Mouse (Mus musculus): Measurements from ENCODE around the gene Cdk5rap3. TPM values are rescaled to one million over a fixed set of nuclear protein-coding genes. Genes with fewer than 3 reads are reported as not detected.

Gene Cdk5rap3
- total RNA-seq, 2 experiments from 2014 or later, result 31.9 to 54.6 TPM

- no peak for ATAC-seq (replicated peaks; ENCODE audit: low FRiP score, low TSS enrichment, poor library complexity, severe bottlenecking)
Measured at GRCm38 (mm10) chr11:96902639-96903635, 13.4 kb downstream of the Cdk5rap3 start.

DNA sequence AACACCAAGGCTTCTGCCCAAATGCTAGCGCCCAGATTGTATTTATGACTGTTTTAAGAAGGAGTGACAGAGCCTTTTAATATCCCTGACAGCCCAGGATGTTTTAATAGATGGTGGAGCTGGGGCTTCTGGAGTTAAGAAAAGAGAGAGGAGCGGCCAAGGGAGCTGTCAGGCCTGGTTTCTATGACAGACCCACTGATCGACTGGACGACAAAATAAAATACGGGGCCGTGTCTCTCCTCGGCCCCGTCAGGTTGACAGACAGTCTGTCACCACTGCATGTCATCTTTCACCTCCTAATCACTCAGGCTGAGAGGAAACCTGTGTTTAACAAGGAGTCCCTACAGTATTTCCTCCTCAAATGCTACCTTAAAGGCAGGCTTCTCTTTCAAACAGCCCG is 15.0 kb downstream of the Cdk5rap3 start:
- no peak for ATAC-seq (replicated peaks; ENCODE audit: low FRiP score, low TSS enrichment, poor library complexity, severe bottlenecking)

- no peak for ATAC-seq (replicated peaks; ENCODE audit: low FRiP score, low TSS enrichment, poor library complexity, severe bottlenecking)
Measured at GRCm38 (mm10) chr11:96899449-96900306, 16.6 kb downstream of the Cdk5rap3 start.

DNA sequence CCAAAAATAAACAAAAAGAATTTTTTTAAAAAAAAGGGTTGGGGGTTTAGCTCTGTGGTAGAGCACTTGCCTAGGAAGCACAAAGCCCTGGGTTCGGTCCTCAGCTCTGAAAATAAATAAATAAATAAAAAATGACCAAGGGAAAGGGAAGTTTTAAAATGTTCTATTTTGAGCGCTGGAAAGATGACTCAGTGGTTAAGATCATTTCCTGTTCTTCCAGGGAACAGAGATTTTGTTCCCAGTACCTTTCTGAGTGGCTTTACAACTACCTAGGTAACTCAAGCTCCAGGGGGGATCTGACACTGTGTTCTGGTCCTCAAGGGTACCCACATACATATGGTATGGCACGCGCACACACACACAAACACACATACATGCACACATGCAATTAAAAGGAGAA is 20.4 kb downstream of the Cdk5rap3 start:
- no peak for ATAC-seq (replicated peaks; ENCODE audit: low FRiP score, low TSS enrichment, poor library complexity, severe bottlenecking)

- ATAC-seq (replicated peaks; ENCODE audit: low FRiP score, low TSS enrichment, poor library complexity, severe bottlenecking), result 0 out of 2 replicates have a peak, but pooled peaks have one; percentile 22
Measured at GRCm38 (mm10) chr11:96893203-96893842, 23.0 kb downstream of the Cdk5rap3 start.

DNA sequence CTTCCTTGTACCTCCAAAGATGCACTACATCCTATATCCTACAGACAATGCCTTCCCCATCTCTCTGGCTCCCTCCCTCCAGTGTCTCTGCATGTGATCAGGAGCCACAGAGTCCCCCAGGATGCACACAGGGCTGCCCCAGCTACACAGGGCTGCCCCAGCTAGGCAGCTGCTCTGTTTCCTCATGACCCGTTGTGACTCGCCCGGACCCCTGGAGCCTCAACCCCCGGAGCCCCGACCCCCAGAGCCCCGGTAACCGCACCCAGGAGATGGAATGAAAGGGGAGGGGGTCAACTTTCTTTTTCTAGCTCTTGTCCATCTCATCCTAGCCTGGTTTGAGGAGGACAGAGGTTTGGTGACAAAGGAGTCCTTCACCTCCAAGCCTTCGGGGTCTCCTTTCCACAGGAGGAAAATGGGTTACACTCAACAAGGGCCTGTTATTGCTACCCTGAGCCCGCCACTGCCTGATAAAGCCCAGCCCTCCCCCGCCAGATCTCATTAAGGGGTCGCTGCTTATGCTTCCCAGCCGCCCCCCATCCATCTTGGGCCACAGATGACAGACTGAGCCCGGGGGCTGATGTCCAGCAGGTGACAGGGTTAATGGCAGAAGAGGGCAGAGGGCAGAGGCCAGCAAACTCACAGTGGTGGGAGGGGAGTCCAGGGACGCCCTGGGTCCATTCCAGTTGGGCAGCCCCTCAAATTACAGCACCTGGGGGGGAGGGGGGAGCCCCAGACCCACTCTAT is 24.3 kb downstream of the Cdk5rap3 start:
- ATAC-seq (replicated peaks; ENCODE audit: low FRiP score, low TSS enrichment, poor library complexity, severe bottlenecking), result no peak

DNA sequence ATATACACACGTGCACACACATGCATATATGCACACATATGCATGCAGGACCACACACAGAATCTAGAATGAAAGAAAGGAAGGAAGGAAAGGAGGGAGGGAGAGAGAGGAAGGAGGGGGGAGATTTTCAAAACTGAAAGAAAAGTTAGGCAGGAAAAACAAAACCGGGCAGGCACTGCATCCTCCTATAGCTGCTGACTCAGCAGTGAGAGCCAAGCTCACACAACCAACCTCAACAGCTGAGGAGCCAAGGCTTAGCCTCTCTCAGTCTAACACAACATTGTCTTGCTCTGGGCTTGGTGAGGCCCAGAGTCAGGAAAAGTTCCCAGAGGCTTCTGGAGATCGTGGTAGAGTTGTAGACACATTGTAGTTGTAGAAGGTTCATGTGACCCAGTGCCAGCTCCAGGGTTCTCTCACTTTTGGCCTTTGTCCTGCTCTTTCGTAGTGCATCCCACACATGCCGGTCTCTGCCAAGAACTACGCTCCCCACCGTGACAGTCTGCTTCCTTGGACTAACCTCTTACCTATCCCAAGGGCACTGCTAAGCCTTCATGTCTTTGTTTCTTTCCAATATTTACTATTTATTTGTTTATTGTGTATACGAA is 29.3 kb downstream of the Cdk5rap3 start:
- no peak for ATAC-seq (replicated peaks; ENCODE audit: low FRiP score, low TSS enrichment, poor library complexity, severe bottlenecking)

DNA sequence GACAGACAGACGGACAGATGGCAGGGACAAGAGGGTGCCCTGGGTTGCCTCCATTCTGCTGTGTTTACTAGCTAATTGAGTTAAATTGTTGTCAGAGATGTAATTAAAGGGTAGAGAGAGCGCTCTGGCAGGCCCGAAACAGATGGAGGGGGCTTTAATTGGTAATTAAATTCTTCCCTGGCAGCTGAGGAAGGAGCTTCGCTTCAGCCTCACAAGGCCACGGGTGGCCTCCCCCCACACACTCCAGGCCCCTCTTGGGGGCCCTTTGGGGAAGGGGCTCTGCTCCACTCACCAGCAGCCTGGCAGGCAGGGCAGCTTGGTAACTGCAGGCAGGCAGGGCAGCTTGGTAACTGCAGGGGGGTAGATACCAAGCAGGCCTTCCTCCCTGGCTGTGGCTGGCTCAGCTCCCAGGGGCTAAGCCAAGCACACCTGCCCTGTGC is 30.4 kb downstream of the Cdk5rap3 start:
- ATAC-seq (replicated peaks; ENCODE audit: low FRiP score, low TSS enrichment, poor library complexity, severe bottlenecking), result no peak

DNA sequence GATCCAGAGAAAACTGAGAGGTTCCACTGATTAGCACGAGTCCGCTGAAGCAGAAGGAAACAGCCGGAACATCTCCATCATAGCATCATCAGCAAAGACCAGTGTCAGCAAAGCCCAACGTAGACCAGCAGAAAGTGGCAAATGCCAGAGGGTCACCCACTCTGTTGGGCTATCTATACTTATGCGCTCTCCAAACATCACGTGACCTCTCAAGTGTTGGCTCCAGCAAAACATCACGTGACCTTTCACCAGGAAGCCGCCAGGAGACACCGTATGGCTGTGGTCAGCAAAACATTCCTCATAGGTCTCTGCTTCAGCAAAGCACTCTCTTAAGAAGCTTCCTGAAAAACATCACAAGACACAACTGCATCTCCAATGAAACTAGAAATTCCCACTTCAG is 36.0 kb downstream of the Cdk5rap3 start:
- no peak for ATAC-seq (replicated peaks; ENCODE audit: low FRiP score, low TSS enrichment, poor library complexity, severe bottlenecking)

DNA sequence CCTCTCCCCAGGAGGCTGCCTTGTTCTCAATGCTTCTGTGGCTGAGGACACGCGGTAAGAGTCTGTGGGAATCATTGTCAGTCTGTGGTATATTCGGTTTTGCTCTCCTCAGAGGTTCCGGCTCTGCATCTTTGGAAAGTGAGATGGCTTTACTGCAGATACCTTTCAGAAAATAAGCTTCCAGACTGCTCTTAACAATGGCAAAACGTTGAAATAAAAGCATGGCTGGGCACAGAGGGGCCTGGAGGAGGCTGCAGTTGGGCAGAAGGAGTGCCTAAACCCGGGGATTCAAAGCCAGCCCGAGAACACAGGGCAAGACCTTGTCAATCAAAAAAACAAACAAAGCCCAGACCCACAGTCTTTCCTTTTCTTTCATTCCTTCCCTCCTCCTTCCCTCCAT is 36.9 kb downstream of the Cdk5rap3 start:
- ATAC-seq (replicated peaks; ENCODE audit: low FRiP score, low TSS enrichment, poor library complexity, severe bottlenecking), result no peak

DNA sequence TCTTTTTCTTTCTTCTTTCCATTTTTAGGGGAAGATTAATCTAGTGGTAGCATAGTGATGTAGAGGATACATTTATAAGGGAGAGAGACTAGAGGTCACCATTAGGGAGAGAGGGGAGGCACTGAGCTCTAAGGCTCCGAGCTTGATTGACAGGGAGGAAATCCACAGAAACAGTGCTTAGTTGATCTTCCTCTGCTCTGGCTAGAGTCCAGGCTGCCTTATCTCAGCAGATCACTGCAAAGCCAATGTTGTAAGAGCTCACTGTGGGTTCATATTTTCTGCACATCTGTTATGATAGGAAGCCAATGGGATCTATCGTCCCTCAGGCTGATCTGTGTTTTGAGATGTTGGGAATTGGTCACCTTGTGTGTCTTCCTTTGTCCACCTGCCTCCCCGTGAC is 37.6 kb downstream of the Cdk5rap3 start:
- peak; percentile 56; the same call in 1 of the 2 replicates for ATAC-seq (replicated peaks; ENCODE audit: low FRiP score, low TSS enrichment, poor library complexity, severe bottlenecking)

DNA sequence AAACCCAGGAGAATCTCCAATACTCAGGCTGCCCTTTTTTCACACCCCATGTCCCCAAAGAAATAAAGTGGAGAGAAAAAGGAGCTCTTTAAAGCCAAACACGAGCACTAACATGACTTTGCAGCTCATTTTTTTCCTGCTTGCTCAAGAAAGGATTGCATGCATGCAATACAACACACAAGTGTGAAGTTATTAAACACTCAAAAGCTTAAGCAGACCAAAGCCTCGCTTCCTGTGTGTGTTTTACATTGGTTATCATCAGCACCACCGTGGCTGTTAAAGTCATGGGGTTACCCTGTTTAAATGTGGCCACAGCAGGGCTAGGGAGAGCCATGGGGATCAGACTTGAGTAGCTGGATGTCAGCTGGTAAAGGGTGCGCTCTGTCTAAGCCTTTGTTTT is 39.2 kb downstream of the Cdk5rap3 start:
- no peak for ATAC-seq (replicated peaks; ENCODE audit: low FRiP score, low TSS enrichment, poor library complexity, severe bottlenecking)

DNA sequence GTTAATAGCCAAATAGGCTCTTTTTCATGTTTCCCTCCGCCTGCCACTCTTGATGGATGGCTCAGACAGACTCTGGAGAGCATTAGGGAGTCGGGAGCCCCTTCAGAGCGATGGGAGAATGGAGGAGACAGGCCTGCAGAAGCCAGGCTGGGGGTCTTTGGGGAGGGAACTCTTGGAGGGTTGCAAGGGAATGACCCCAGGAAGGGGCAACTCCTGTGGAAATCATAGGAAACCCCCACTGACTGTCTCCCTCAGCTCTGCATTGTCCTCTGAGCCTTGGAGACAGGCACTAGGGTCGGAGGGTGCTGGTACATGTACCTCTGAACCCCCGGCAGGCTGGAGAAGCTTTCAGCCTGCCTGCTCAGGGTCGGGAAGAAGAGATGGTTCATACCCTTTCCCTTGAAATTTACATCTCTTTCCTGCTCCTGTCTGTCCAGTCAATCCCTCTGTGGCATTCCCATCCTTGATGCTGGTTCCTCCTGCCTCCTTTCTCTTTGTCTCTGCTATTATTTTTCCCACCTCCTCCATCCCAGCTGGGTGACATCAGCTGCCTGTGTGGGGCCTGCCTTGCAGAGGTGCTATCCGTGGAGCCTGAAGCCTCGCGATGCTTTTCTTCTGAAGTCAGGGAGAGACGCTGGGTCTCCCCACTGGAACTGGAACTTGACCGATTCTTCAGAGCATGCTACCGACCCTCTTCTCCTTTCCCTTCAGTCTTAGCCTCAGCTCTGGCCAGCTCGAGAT is 39.8 kb downstream of the Cdk5rap3 start:
- ATAC-seq (replicated peaks; ENCODE audit: low FRiP score, low TSS enrichment, poor library complexity, severe bottlenecking), result no peak

DNA sequence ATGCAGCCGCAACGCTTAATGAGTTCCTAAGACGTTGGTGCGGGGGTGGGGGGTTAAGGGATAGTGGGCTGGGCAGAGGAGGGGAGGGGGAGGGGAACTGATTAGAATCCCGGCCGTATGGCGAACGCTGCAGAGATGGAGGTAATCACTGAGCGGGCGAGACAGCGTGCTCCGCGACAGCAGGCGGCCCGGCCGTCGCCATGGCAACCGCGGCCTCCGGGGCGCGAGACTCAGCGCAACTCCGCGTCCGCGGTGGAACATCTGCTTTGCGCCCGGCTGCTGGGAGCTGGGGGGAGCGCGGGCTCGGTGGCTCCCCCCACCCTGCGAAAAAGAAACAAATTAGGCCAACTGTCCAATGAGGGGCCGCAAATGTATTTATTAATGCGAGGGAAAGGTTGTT is 40.6 kb downstream of the Cdk5rap3 start:
- no peak for ATAC-seq (replicated peaks; ENCODE audit: low FRiP score, low TSS enrichment, poor library complexity, severe bottlenecking)

- no peak for ATAC-seq (replicated peaks; ENCODE audit: low FRiP score, low TSS enrichment, poor library complexity, severe bottlenecking)
Measured at GRCm38 (mm10) chr11:96875270-96875669, 41.0 kb downstream of the Cdk5rap3 start.

- no peak for ATAC-seq (replicated peaks; ENCODE audit: low FRiP score, low TSS enrichment, poor library complexity, severe bottlenecking)
Measured at GRCm38 (mm10) chr11:96873601-96874140, 42.6 kb downstream of the Cdk5rap3 start.

GRCm38 (mm10) chr11:96872441-96873379 is 43.6 kb downstream of the Cdk5rap3 start:
- ATAC-seq (replicated peaks; ENCODE audit: low FRiP score, low TSS enrichment, poor library complexity, severe bottlenecking), result 0 out of 2 replicates have a peak, but pooled peaks have one; percentile 24

Data from megakaryocyte-erythroid progenitor cell, adult 5-6 weeks (primary cell).